Mouse (Mus musculus) liver, embryonic 14.5 days (tissue): Measurements from ENCODE around the gene Fut8. TPM values are rescaled to one million over a fixed set of nuclear protein-coding genes. Genes with fewer than 3 reads are reported as not detected.

Experiments used
- ATAC-seq: fragments of 200-750 bp; cut with Nextera tagmentation; 2 replicates; pipeline ENCODE4 v1.8.0; 2017; ENCODE audit warnings: moderate number of reproducible peaks, mild to moderate bottlenecking, moderate library complexity; ENCODE audit not compliant: insufficient read depth
- DNase-seq, 3 experiments: peaks; one replicate each; pipeline ENCODE4 v3.0.0-alpha.2; 2012 to 2013; ENCODE audit warnings: low read depth in 3 of 3, low spot score in 3 of 3
- H3K27ac ChIP-seq: fragments of 300-500 bp; sonication (generic); 2 replicates; pipeline ENCODE4 v1.5.1; 2014; ENCODE audit warnings: moderate library complexity, mild to moderate bottlenecking, control low read depth, inconsistent platforms
- H3K27me3 ChIP-seq: fragments of 300-500 bp; sonication (generic); 2 replicates; pipeline ENCODE4 v1.6.1; 2014; ENCODE audit warnings: mild to moderate bottlenecking, low read length, moderate library complexity; ENCODE audit not compliant: control insufficient read depth, insufficient read depth
- H3K36me3 ChIP-seq: fragments of 300-500 bp; sonication (generic); replicated peaks from 2 replicates; pipeline ENCODE4 v1.6.1; 2014; ENCODE audit warnings: low read depth; ENCODE audit not compliant: control insufficient read depth, insufficient read depth
- H3K4me1 ChIP-seq, 2 experiments: fragments of 200-500 bp in 1 of 2; fragments of 300-500 bp in 1 of 2; sonication (generic) in 1 of 2; replicated peaks; 2 replicates each; pipeline ENCODE4 v1.6.1; 2012 to 2014; ENCODE audit warnings: antibody characterized with exemption in 1 of 2, inconsistent platforms in 1 of 2, low read length in 1 of 2; ENCODE audit not compliant: control insufficient read depth in 2 of 2, insufficient read depth in 2 of 2
- H3K4me2 ChIP-seq: fragments of 300-500 bp; sonication (generic); 2 replicates; pipeline ENCODE4 v1.6.1; 2014; ENCODE audit warnings: low read depth, mild to moderate bottlenecking, control low read depth, moderate library complexity
- H3K4me3 ChIP-seq, 2 experiments: fragments of 200-500 bp in 1 of 2; fragments of 300-500 bp in 1 of 2; sonication (generic) in 1 of 2; 2 replicates each; pipeline ENCODE4 v1.5.1; 2012 to 2014; ENCODE audit warnings: low read depth in 2 of 2, low read length in 2 of 2, mild to moderate bottlenecking in 2 of 2, control low read depth in 1 of 2, inconsistent platforms in 1 of 2, moderate library complexity in 1 of 2; ENCODE audit not compliant: insufficient read depth in 1 of 2
- H3K9ac ChIP-seq: fragments of 300-500 bp; sonication (generic); replicated peaks from 2 replicates; pipeline ENCODE4 v1.6.1; 2014; ENCODE audit warnings: mild to moderate bottlenecking, control low read depth, moderate library complexity
- H3K9me3 ChIP-seq: fragments of 300-500 bp; sonication (generic); 2 replicates; pipeline ENCODE4 v1.6.1; 2016; ENCODE audit warnings: low read length, mixed read lengths; ENCODE audit not compliant: control insufficient read depth
- CTCF ChIP-seq: IDR thresholded peaks from 2 replicates; pipeline ENCODE4 v1.5.1; 2016; ENCODE audit warnings: antibody characterized with exemption, low read depth, control low read depth
- EP300 ChIP-seq: IDR thresholded peaks from 2 replicates; pipeline ENCODE4 v1.6.1; 2016; ENCODE audit warnings: antibody characterized with exemption, low read depth
- WGBS: fragments of 180-500 bp; shearing (Covaris S2); extraction: QIAGEN DNeasy Blood & Tissue Kit; methylation state at CpG from one replicate; pipeline ENCODE4 v1.1.7; 2014; ENCODE audit not compliant: insufficient replicate concordance; 5-methylcytosine and 5-hydroxymethylcytosine counted together
- polyA plus RNA-seq, 2 experiments: library from polyadenylated mRNA; depleted of rRNA in 1 of 2; stranded (reverse) in 1 of 2; unstranded in 1 of 2; fragments of >200 nt; fragmentation: Nextera tagmentation in 1 of 2; extraction: Ambion mirVana in 1 of 2; gene quantifications; 2 replicates each; pipeline versions ENCODE4 v1.2.1 to v1.2.3; 2012 to 2014

Gene Fut8
- polyA plus RNA-seq, 2 experiments: 4.4 to 8.7 TPM

GRCm38 (mm10) chr12:77201461-77202143, 36.3 kb upstream of the Fut8 start:
- no peak overlapping the region for H3K27ac ChIP-seq
- no peak overlapping the region for H3K9ac ChIP-seq
- no peak overlapping the region for H3K4me2 ChIP-seq
- no peak for ATAC-seq
- H3K27me3 ChIP-seq: no peaks in the 10 kb centered on the region
- DNase-seq: no peak
- no peaks in the 10 kb centered on the region for H3K36me3 ChIP-seq
- H3K4me1 ChIP-seq: peaks cover 0 to 7% of the 10 kb centered on the region in 2 experiments; a peak in 2 of 4 replicates
- WGBS: 24% methylated on average over 10 of the region's 10 CpGs
- no peak for TF ChIP-seq EP300
- no peak for TF ChIP-seq CTCF
- H3K4me3 ChIP-seq: no peak overlapping the region
- no peaks in the 10 kb centered on the region for H3K9me3 ChIP-seq

GRCm38 (mm10) chr12:77203136-77203535, 34.8 kb upstream of the Fut8 start:
- no peak for DNase-seq
- WGBS: 71% methylated on average over 4 of the region's 4 CpGs
- Histone ChIP-seq H3K9me3 (no peaks in the 10 kb centered on the region), H3K4me2 (no peak overlapping the region), H3K9ac (no peak overlapping the region), H3K36me3 (no peaks in the 10 kb centered on the region), H3K27me3 (no peaks in the 10 kb centered on the region), H3K27ac (no peak overlapping the region), H3K4me1 (peaks cover 0 to 7% of the 10 kb centered on the region in 2 experiments; a peak in 2 of 4 replicates), H3K4me3 (no peak overlapping the region)
- no peak for ATAC-seq
- TF ChIP-seq CTCF (no peak), EP300 (no peak)

GRCm38 (mm10) chr12:77206852-77207251, 31.1 kb upstream of the Fut8 start:
- TF ChIP-seq CTCF: no peak
- TF ChIP-seq EP300: no peak
- Histone ChIP-seq H3K36me3 (no peaks in the 10 kb centered on the region), H3K4me2 (no peak overlapping the region), H3K4me3 (no peak overlapping the region), H3K9ac (no peak overlapping the region), H3K27me3 (no peaks in the 10 kb centered on the region), H3K9me3 (no peaks in the 10 kb centered on the region), H3K4me1 (peaks cover 0 to 3% of the 10 kb centered on the region in 2 experiments; a peak in 3 of 4 replicates), H3K27ac (no peak overlapping the region)
- DNase-seq (no peak), ATAC-seq (no peak)
- 57% methylated on average over 5 of the region's 5 CpGs for WGBS

GRCm38 (mm10) chr12:77208056-77208455, 29.9 kb upstream of the Fut8 start:
- Histone ChIP-seq H3K9me3 (no peaks in the 10 kb centered on the region), H3K27ac (no peak overlapping the region), H3K9ac (no peak overlapping the region), H3K4me1 (no peaks in the 10 kb centered on the region; a peak in 2 of 4 replicates), H3K36me3 (no peaks in the 10 kb centered on the region), H3K4me3 (no peak overlapping the region), H3K27me3 (no peaks in the 10 kb centered on the region), H3K4me2 (no peak overlapping the region)
- 44% methylated on average over 2 of the region's 2 CpGs for WGBS
- ATAC-seq: no peak
- no peak for DNase-seq
- TF ChIP-seq CTCF: no peak
- no peak for TF ChIP-seq EP300

GRCm38 (mm10) chr12:77208576-77209180, 29.2 kb upstream of the Fut8 start:
- no peaks in the 10 kb centered on the region; a peak in 2 of 4 replicates for H3K4me1 ChIP-seq
- no peak overlapping the region for H3K9ac ChIP-seq
- H3K27ac ChIP-seq: no peak overlapping the region
- no peaks in the 10 kb centered on the region for H3K27me3 ChIP-seq
- DNase-seq: no peak
- ATAC-seq: no peak
- H3K4me3 ChIP-seq: no peak overlapping the region
- H3K9me3 ChIP-seq: no peaks in the 10 kb centered on the region
- 53% methylated on average over 5 of the region's 5 CpGs for WGBS
- no peak overlapping the region for H3K4me2 ChIP-seq
- TF ChIP-seq CTCF (no peak), EP300 (no peak)
- H3K36me3 ChIP-seq: no peaks in the 10 kb centered on the region
